Mouse (Mus musculus): ENCODE data around the gene Pld3. TPM values are rescaled to one million over a fixed set of nuclear protein-coding genes. Genes with fewer than 3 reads are reported as not detected.

The Pld3 gene
- 108 and 120 TPM in 2 replicates for polyA plus RNA-seq (2012; rRNA removed)

GRCm38 (mm10) chr7:27552931-27553513, at the start of gene Pld3, which contains the start of gene 2310022A10Rik:
Pld3 (minus strand) TSS chr7:27553218.
2310022A10Rik (plus strand) TSS chr7:27553233.

GRCm38 (mm10) chr7:27591266-27592216, 38.5 kb upstream of the Pld3 start, which contains the start of gene Akt2:
Akt2 (plus strand) TSS chr7:27591552.

DNA sequence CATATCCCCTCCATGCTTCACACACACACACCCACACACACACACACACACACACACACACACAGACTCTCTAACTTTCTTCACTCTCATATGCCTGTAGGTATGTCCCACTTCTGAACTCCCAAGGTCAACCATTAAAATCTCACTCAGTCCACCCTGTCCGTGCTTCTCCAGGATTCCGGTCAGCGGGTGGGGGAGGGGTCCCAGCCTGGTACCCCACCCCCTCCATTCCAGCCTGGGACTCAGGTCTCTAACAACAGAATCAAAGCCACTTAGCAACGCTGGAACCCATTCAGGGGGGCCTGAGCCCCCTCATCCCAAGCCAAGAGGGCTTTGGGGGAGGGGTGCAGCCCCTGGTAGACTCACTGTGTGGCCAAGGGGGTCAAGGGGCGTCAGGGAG, 30.1 kb downstream of the Pld3 start, which contains the start of gene Hipk4:
Gene Hipk4, plus strand, starts transcription at position 301 of the 400 bp plus-strand sequence.

GRCm38 (mm10) chr7:27499036-27499435, 54.0 kb downstream of the Pld3 start, which contains the start of gene Prx:
Prx (plus strand) TSS chr7:27499324.

GRCm38 (mm10) chr7:27486770-27487697, 66.0 kb downstream of the Pld3 start, which contains the start of gene Sertad1:
Sertad1 (plus strand) TSS chr7:27486910.

Other genes with a start within 250 kb of the Pld3 start
- gene Ltbp4, start 215.5 kb downstream of the Pld3 start, polyA plus RNA-seq (2012; rRNA removed), result 310 and 356 TPM in 2 replicates
- 107 and 150 TPM in 2 replicates for gene Shkbp1, start 197.2 kb downstream of the Pld3 start, polyA plus RNA-seq (2012; rRNA removed)
- not detected in 2 replicates for gene Gm20479, start 195.8 kb downstream of the Pld3 start, polyA plus RNA-seq (2012; rRNA removed)
- gene Sptbn4, start 105.5 kb downstream of the Pld3 start, polyA plus RNA-seq (2012; rRNA removed), result 0.57 and 1.0 TPM in 2 replicates
- 146 and 164 TPM in 2 replicates for gene Blvrb, start 105.2 kb downstream of the Pld3 start, polyA plus RNA-seq (2012; rRNA removed)
- 14.3 and 15.9 TPM in 2 replicates for gene Sertad3, start 79.5 kb downstream of the Pld3 start, polyA plus RNA-seq (2012; rRNA removed)
- gene Sertad1, start 66.3 kb downstream of the Pld3 start, polyA plus RNA-seq (2012; rRNA removed), result 71.5 and 84.1 TPM in 2 replicates
- 1.5 and 2.3 TPM in 2 replicates for gene Prx, start 53.9 kb downstream of the Pld3 start, polyA plus RNA-seq (2012; rRNA removed)
- 1.1 and 1.4 TPM in 2 replicates for gene Hipk4, start 30.0 kb downstream of the Pld3 start, polyA plus RNA-seq (2012; rRNA removed)
- gene 2310022A10Rik, start within 50 bp of the Pld3 start, polyA plus RNA-seq (2012; rRNA removed), result 21.1 and 22.8 TPM in 2 replicates
- 42.0 and 45.4 TPM in 2 replicates for gene Akt2, start 38.3 kb upstream of the Pld3 start, polyA plus RNA-seq (2012; rRNA removed)
- 0.28 and 0.57 TPM in 2 replicates for gene Ttc9b, start 100.7 kb upstream of the Pld3 start, polyA plus RNA-seq (2012; rRNA removed)
- 34.9 and 35.9 TPM in 2 replicates for gene Map3k10, start 121.4 kb upstream of the Pld3 start, polyA plus RNA-seq (2012; rRNA removed)
- 0.08 and 0.20 TPM in 2 replicates for gene Zfp607b, start 136.1 kb upstream of the Pld3 start, polyA plus RNA-seq (2012; rRNA removed)
- gene Zfp60, start 178.2 kb upstream of the Pld3 start, polyA plus RNA-seq (2012; rRNA removed), result 0.73 and 1.0 TPM in 2 replicates

Measured in colon, adult 2 months (tissue).